25 mouse cellular contexts compared by ENCODE assay signal in genomic region chr17:15072211-15072610, GRCm38 (mm10). TPM values are rescaled to one million over a fixed set of nuclear protein-coding genes. Genes with fewer than 3 reads are reported as not detected.
"Had no signal": no experiment of that assay in that cellular context is flagged by ENCODE, and none has a peak within 500 bp of the region (broad histone marks: within the 10 kb centered on the region; RNA-seq: fewer than 3 reads in every experiment).

No protein-coding gene starts in this region.

- ATAC-seq: liver, postnatal 0 days; lung, postnatal 0 days; midbrain, embryonic 13.5 days; midbrain, embryonic 16.5 days had no signal

- H3K27ac ChIP-seq: kidney, postnatal 0 days; limb, embryonic 12.5 days; limb, embryonic 15.5 days; liver, embryonic 14.5 days; macrophage; midbrain, embryonic 10.5 days; midbrain, embryonic 13.5 days had no signal

- DNase-seq: kidney, adult 2 months; kidney, postnatal 25 days; left cerebral cortex, postnatal 4 days; liver, postnatal 0 days; lung, embryonic 14.5 days; thymus, adult 18-20 months; thymus, postnatal 36 days had no signal

- H3K36me3 ChIP-seq: limb, embryonic 12.5 days; limb, embryonic 15.5 days; midbrain, embryonic 10.5 days; midbrain, embryonic 13.5 days had no signal

- H3K9me3 ChIP-seq: limb, embryonic 12.5 days; limb, embryonic 15.5 days; megakaryocyte, embryonic 14.5 days; midbrain, embryonic 10.5 days; midbrain, embryonic 13.5 days had no signal

- H3K9ac ChIP-seq: limb, embryonic 12.5 days; limb, embryonic 15.5 days; liver, embryonic 14.5 days; liver, postnatal 0 days; lung, embryonic 14.5 days; midbrain, embryonic 13.5 days had no signal

- H3K4me3 ChIP-seq: limb, embryonic 12.5 days; limb, embryonic 15.5 days; megakaryocyte, embryonic 14.5 days; midbrain, embryonic 10.5 days; midbrain, embryonic 13.5 days; myocyte had no signal

- H3K4me2 ChIP-seq: limb, embryonic 12.5 days; limb, embryonic 15.5 days; liver, embryonic 11.5 days; lung, embryonic 14.5 days; midbrain, embryonic 13.5 days had no signal

- H3K27me3 ChIP-seq: limb, embryonic 12.5 days; limb, embryonic 15.5 days had no signal

RNA-seq across cellular contexts. Expression of gene Tcte3, which starts 30.9 kb away (rescaled TPM):
- total RNA-seq: monocyte, adult 5-6 weeks; neutrophil, adult 5-6 weeks had no signal
- polyA plus RNA-seq: kidney, adult 2 months; kidney, embryonic 14.5 days; kidney, postnatal 0 days; large intestine, adult 2 months; lung, embryonic 14.5 days; macrophage; midbrain, embryonic 13.5 days; small intestine, adult 2 months; spleen, adult 2 months had no signal
